42 mouse cellular contexts compared by ENCODE assay signal in genomic region chr12:87022006-87022405, GRCm38 (mm10). TPM values are rescaled to one million over a fixed set of nuclear protein-coding genes. Genes with fewer than 3 reads are reported as not detected.
"Had no signal": no experiment of that assay in that cellular context is flagged by ENCODE, and none has a peak within 500 bp of the region (broad histone marks: within the 10 kb centered on the region; RNA-seq: fewer than 3 reads in every experiment).

No protein-coding gene starts in this region.

- H3K27ac ChIP-seq: heart, embryonic 10.5 days; heart, embryonic 13.5 days; heart, embryonic 15.5 days; hindbrain, embryonic 10.5 days; hindbrain, embryonic 12.5 days; hindbrain, embryonic 13.5 days; hindbrain, embryonic 14.5 days; hindbrain, embryonic 15.5 days; hindbrain, postnatal 0 days; intestine, embryonic 15.5 days; kidney, embryonic 15.5 days; kidney, postnatal 0 days; layer of hippocampus, adult 2 months had no signal

- H3K27me3 ChIP-seq: hindbrain, embryonic 13.5 days; hindbrain, embryonic 15.5 days had no signal

- DNase-seq: heart, postnatal 10 days; heart, postnatal 36 days; heart, postnatal 4 days; kidney, adult 11 months; kidney, adult 18-20 months; kidney, adult 2 months; kidney, adult 8-10 months; kidney, adult 9 months; kidney, postnatal 10 days; kidney, postnatal 14 days; kidney, postnatal 25 days; kidney, postnatal 36 days; kidney, postnatal 4 days; layer of hippocampus, adult 9-11 months; layer of hippocampus, postnatal 36 days had no signal

- H3K4me2 ChIP-seq: heart, embryonic 11.5 days; heart, embryonic 12.5 days; heart, embryonic 13.5 days; heart, embryonic 15.5 days; hindbrain, embryonic 12.5 days; hindbrain, embryonic 13.5 days; hindbrain, embryonic 14.5 days; hindbrain, embryonic 15.5 days; intestine, embryonic 15.5 days; kidney, embryonic 15.5 days had no signal

- H3K9me3 ChIP-seq: heart, embryonic 10.5 days; heart, embryonic 12.5 days; heart, embryonic 13.5 days; heart, embryonic 15.5 days; hindbrain, embryonic 10.5 days; hindbrain, embryonic 12.5 days; hindbrain, embryonic 13.5 days; hindbrain, embryonic 15.5 days; intestine, embryonic 15.5 days; kidney, embryonic 15.5 days had no signal

- H3K4me3 ChIP-seq: heart, embryonic 10.5 days; heart, embryonic 12.5 days; heart, embryonic 13.5 days; heart, embryonic 15.5 days; hindbrain, embryonic 10.5 days; hindbrain, embryonic 12.5 days; hindbrain, embryonic 13.5 days; hindbrain, embryonic 15.5 days; intestine, embryonic 15.5 days; kidney, embryonic 15.5 days; layer of hippocampus, adult 2 months had no signal

- H3K9ac ChIP-seq: heart, embryonic 12.5 days; heart, embryonic 13.5 days; heart, embryonic 15.5 days; hindbrain, embryonic 12.5 days; hindbrain, embryonic 13.5 days; hindbrain, embryonic 14.5 days; hindbrain, embryonic 15.5 days; intestine, embryonic 15.5 days; kidney, embryonic 15.5 days had no signal

- H3K4me1 ChIP-seq: intestine, embryonic 15.5 days had no signal

- H3K36me3 ChIP-seq: heart, embryonic 10.5 days; heart, embryonic 12.5 days; heart, embryonic 13.5 days; heart, embryonic 15.5 days; hindbrain, embryonic 10.5 days; hindbrain, embryonic 12.5 days; hindbrain, embryonic 13.5 days; hindbrain, embryonic 15.5 days; intestine, embryonic 15.5 days; kidney, embryonic 15.5 days had no signal

- ATAC-seq: hindbrain, embryonic 16.5 days; hindbrain, postnatal 0 days; inflammation-experienced regulatory T-cells, adult 6 months; intestine, embryonic 15.5 days; intestine, embryonic 16.5 days; intestine, postnatal 0 days had no signal

RNA-seq across cellular contexts. Expression of gene Tmem63c, which starts 0.9 kb away (rescaled TPM):
- total RNA-seq: hematopoietic stem cell, adult 5-6 weeks had no signal
- polyA plus RNA-seq: heart, embryonic 11.5 days; heart, embryonic 12.5 days; heart, embryonic 13.5 days; heart, embryonic 16.5 days; heart, postnatal 0 days had no signal

RNA-seq across cellular contexts. Expression of gene Zdhhc22, which starts 31.8 kb away (rescaled TPM):
- total RNA-seq: heart, adult 8-10 months; heart, postnatal 10 days; heart, postnatal 25 days; heart, postnatal 36 days; heart, postnatal 4 days; hematopoietic stem cell, adult 5-6 weeks had no signal
- polyA plus RNA-seq: heart, embryonic 10.5 days; heart, embryonic 11.5 days; heart, embryonic 12.5 days; heart, embryonic 15.5 days; heart, postnatal 0 days; kidney, embryonic 14.5 days; kidney, embryonic 16.5 days; large intestine, adult 2 months had no signal
